Mouse (Mus musculus) layer of hippocampus, adult 11-12 months (tissue): Measurements from ENCODE around the gene Kifc1.
A peak's percentile ranks its signal among the peaks of the same experiment; 100 is the strongest.

Experiments
- DNase-seq: peaks from one replicate; pipeline ENCODE4 v3.0.0; 2022; ENCODE audit warnings: low spot score

Kifc1 gene

GRCm38 (mm10) chr17:33890533-33891059, at the start of gene Kifc1:
Gene Kifc1, minus strand, starts transcription at chr17:33890661.
- DNase-seq = peak; percentile 100

DNA sequence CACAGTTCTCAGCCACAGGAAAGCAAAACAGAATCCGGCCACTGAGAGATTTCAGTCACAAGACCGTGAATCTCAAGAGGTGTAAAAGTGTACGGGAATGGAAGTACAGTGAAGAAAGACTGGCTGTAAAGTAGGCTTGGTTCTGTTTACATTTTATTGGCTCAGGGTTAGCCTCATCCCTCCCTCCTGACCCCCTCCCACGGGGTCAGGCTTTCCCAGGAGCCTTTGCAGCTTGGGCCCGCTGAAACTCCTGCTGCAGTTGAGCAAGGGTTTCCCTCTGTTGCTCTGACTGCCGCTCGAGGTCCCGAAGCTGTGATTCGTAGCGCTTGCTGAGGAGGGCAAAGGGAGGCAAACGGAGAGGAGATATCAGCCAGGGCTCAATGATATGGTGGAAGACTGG, 48.3 kb upstream of the Kifc1 start:
- DNase-seq = no peak

DNA sequence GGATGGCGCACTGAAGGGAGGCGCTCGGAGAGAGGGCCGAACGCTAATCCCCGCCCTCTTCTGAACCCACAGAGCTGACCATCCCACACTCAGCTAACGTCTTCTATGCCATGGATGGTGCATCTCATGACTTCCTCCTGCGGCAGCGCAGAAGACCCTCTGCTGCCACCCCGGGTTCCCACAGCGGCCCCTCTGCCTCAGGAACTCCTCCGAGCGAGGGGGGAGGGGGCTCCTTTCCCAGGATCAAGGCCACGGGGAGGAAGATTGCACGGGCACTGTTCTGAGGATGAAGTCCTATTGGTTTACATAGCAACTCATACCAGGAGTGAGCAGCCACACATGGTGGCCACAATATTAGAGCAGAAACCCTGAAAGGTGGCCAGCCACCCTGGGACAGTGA, 46.5 kb upstream of the Kifc1 start:
- no peak for DNase-seq

GRCm38 (mm10) chr17:33935422-33936055, 45.1 kb upstream of the Kifc1 start:
- DNase-seq = no peak

- no peak for DNase-seq
Observed at GRCm38 (mm10) chr17:33932970-33933369, 42.5 kb upstream of the Kifc1 start.

DNA sequence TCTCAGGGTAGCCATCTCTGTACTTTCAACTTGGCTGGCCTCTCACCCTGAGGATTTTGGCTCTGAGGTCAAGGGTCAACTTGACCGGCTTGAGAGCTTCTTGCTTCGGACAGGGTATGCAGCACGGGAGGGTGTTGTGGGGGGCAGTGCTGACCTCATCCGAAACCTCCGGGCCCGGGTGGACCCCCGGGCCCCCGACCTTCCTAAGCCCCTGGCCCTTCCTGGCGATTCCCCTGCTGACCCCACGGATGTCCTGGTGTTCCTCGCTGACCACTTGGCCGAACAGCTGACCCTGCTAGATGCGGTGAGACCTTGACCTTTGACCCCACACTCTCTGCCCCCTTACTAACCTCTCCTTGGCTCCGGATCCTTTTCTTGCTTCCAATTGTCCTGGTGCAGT, 42.0 kb upstream of the Kifc1 start:
- no peak for DNase-seq

- no peak for DNase-seq
Observed at GRCm38 (mm10) chr17:33931947-33932346, 41.5 kb upstream of the Kifc1 start.

- DNase-seq = no peak
Observed at GRCm38 (mm10) chr17:33931159-33931866, 40.9 kb upstream of the Kifc1 start.

- peak; percentile 76 for DNase-seq
Observed at GRCm38 (mm10) chr17:33930280-33931158, 40.1 kb upstream of the Kifc1 start.

DNA sequence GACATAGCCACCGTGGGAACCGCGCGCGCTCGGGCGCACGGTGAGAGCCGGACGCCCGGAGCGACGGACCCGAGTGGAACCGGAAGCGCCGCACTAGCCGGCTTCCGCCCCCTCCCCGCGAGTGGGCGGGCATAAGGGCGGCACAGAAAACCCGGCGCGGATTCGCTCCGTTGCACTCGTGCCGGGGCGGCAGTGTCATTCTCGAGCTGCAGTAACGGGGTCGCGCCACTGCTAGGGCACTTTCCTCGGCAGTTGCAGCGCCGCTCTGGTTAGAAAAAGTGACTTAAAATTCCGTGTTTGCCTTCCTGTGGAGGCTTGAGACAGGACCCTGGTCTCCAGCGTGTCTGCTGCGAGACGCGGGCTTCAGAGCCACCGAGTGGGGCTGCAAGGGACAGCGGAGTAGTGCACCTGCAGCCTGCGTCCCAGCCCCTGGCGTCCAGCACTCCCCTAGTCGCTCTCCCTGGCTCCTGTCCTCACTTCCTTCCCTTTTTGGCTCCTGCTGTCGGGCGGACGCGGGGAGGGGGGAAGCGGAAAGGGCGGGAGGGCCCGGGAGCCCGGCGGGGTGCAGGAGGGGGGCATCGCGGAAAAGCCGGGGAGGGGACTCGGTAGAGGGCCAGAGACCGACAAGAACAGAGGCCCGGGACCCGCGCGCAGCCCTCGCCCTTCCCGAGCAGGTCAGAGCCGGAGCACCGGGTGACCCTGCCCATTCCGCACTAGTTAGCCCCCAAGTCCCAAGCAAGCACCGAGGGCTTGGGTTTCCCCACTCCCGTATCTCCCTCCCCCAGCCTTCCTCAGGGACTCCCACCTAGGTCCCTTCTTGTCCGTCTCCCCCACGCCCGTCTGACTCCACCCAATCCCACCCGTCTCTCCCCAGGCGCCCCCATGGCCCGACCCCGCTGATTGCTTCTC, 39.2 kb upstream of the Kifc1 start, which contains the start of gene Rgl2:
Rgl2 (plus strand) TSS at position 173 of the 909 bp plus-strand sequence.
- DNase-seq = peak; percentile 91

- DNase-seq = no peak
Observed at GRCm38 (mm10) chr17:33928251-33928947, 37.9 kb upstream of the Kifc1 start.

DNA sequence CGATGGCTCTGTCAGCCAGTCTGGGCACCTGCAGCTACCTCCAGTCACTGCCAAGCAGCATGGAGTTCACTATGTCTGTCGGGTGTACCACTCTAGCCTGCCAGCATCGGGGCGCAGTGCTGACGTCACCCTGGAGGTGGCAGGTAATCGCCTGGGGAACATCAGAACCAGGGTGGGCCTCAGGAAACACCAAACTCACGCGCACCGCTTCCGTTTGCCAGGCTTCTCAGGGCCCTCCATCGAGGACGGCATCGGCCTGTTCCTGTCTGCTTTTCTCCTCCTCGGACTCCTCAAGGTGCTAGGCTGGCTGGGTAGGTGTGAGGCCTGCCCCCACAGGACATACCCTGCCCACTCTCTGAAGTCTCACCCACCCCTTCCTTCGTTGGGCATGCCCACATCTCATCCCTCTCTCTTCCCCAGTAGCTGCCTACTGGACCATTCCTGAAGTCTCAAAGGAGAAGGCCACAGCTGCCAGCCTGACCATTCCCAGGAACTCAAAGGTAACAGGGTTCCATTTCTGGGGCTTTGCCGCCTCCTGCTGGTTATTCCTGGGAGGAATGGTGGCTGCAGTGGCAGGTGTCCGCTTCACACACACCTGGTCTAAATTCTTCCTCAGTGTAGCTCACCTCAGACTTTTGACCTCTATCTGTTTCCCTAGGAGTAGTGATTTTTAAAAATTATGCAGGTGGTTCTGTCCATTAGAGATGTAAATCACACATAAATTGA, 35.9 kb upstream of the Kifc1 start:
- DNase-seq = no peak

GRCm38 (mm10) chr17:33925406-33926116, 35.1 kb upstream of the Kifc1 start:
- no peak for DNase-seq

- DNase-seq = no peak
Observed at GRCm38 (mm10) chr17:33924577-33925283, 34.3 kb upstream of the Kifc1 start.

GRCm38 (mm10) chr17:33921361-33921760, 30.9 kb upstream of the Kifc1 start:
- no peak for DNase-seq

DNA sequence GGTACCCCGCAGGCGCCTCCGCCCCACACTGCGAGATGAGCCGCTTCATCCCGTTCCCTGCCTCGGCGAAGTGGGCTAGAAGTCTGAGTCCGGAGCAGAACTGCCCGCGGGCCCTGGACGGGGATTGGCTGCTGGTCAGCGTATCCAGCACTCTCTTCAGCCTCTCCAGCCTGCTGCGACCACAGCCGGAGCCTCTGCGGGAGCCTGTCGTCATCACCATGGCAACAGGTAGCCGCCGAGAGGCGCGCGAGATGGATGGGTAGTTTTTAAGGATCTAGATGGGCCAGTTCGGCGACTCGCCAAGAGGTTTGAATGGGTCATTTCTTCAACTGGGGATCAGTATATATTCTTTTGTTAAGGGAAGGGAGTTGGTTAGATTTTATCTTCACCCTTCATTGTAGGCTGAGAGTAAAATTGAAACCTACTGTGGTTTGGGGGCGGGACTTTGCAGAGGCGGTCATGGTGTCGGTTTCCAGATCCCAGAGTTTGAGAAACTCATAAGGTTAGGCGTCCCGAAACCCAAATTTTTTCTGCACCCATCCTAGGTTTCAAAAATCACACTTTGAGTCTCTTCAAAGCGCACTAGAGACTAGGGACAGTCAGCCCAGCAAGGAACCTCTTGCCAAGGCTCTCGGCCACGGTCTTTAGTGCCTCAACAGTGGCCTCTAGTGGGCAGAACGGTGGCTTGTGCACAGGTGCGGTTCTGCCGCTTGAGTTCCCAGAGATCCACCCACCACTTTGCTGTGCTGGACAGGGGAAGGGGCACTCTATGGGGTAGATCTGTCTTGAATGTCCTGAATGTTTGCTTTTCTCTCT, 30.0 kb upstream of the Kifc1 start:
- DNase-seq = peak; percentile 85

DNA sequence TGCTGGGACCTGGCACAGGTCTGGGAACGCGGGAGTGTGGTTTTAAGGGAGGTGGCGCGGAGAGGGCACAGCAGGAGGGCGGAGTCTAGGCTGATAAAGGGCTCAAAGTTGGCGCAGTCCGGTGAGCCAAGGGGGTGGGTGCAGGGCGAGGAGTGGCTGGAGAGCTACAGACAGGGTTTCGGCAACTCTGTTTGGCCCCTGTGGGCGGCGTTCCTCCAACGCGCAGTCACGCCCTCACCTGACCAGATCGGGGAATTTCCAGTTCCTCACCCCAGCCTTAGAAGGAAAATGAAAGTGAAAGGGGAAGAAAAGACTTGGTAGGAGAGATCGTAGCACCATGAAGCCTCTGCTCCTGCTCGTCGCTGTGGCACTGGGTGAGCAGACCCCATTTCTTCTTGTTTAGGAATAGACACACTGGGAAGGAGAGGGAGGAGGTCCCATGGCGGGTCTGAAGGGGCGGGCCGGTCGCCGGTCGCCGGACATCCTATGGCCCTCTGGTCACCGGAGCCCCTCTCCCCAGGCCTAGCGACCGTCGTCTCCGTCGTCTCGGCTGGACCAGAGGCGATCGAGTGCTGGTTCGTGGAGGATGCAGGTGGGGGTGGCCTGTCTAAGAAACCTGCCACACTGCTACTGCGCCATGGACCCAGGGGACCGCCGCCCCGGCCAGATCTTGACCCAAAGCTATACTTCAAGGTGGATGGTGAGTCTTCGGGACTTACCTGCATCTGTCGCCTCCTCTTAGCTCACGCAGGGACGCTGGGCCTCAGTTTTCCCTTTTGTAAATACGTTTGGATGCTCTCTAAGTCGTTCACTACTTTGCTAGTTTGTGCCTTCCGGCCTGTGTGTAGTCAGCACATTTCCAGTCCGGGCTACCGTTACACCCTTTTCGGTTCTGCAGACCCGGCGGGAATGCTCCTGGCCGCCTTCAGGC, 29.2 kb upstream of the Kifc1 start:
- DNase-seq = peak; percentile 63
